Mouse (Mus musculus): Measurements from ENCODE around the gene Adra1b.

GRCm38 (mm10) chr11:43950274-43950673, 49.3 kb upstream of the Adra1b start:
- TF ChIP-seq CTCF (conservative IDR thresholded peaks at IDR 0.05; ENCODE audit: low read length): no peak
- TF ChIP-seq NANOG (IDR thresholded peaks at IDR 0.05; ENCODE audit: borderline replicate concordance, low read length): no peak

Measured in E14TG2a.4 (cell line).